ENCODE assay signal across 16 mouse cellular contexts in genomic region chr7:133313115-133313514, GRCm38 (mm10).
DNase-seq lines count a peak whose midpoint lies in the region; ATAC-seq lines count a peak whose summit lies in the region.
"Had no signal": no experiment of that assay in that cellular context is flagged by ENCODE, and none has a peak within 500 bp of the region (broad histone marks: within the 10 kb centered on the region; RNA-seq: fewer than 3 reads in every experiment).

No protein-coding gene starts in this region.

- no peak overlapping the region for H3K4me2 ChIP-seq in forebrain, embryonic 11.5 days (ENCODE audit: low read depth, low read length, severe bottlenecking)
- no peak overlapping the region for H3K4me2 ChIP-seq in midbrain, embryonic 15.5 days
- H3K4me2 ChIP-seq in midbrain, embryonic 16.5 days (ENCODE audit: low read length) = no peak overlapping the region
- no peak overlapping the region for H3K4me2 ChIP-seq in hindbrain, embryonic 13.5 days
- H3K4me2 ChIP-seq: heart, embryonic 15.5 days; liver, embryonic 13.5 days; neural tube, embryonic 12.5 days had no signal

- WGBS in forebrain, embryonic 10.5 days = 39% methylated on average over 5 of the region's 5 CpGs
- WGBS in forebrain, embryonic 11.5 days = 22% methylated on average over 5 of the region's 5 CpGs
- 22% methylated on average over 5 of the region's 5 CpGs for WGBS in midbrain, embryonic 15.5 days
- WGBS in midbrain, embryonic 16.5 days = 20% methylated on average over 5 of the region's 5 CpGs
- WGBS in hindbrain, embryonic 13.5 days = 19% methylated on average over 5 of the region's 5 CpGs

- no peak overlapping the region for H3K4me3 ChIP-seq in forebrain, embryonic 10.5 days
- H3K4me3 ChIP-seq in forebrain, embryonic 11.5 days (ENCODE audit: low read depth, low read length) = no peak overlapping the region
- no peak overlapping the region for H3K4me3 ChIP-seq in midbrain, embryonic 15.5 days
- H3K4me3 ChIP-seq in midbrain, embryonic 16.5 days (ENCODE audit: low read depth, low read length) = no peak overlapping the region
- H3K4me3 ChIP-seq in hindbrain, embryonic 13.5 days = no peak overlapping the region
- H3K4me3 ChIP-seq: heart, embryonic 15.5 days; liver, embryonic 13.5 days; neural tube, embryonic 12.5 days had no signal

- H3K9ac ChIP-seq in forebrain, embryonic 11.5 days (ENCODE audit: low read length) = no peak overlapping the region
- no peak overlapping the region for H3K9ac ChIP-seq in midbrain, embryonic 15.5 days
- no peak overlapping the region for H3K9ac ChIP-seq in midbrain, embryonic 16.5 days (ENCODE audit: low read depth, low read length)
- H3K9ac ChIP-seq in hindbrain, embryonic 13.5 days = no peak overlapping the region
- H3K9ac ChIP-seq: heart, embryonic 15.5 days; liver, embryonic 13.5 days; neural tube, embryonic 12.5 days had no signal

- DNase-seq in forebrain, embryonic 10.5 days (ENCODE audit: extremely low spot score, low spot score) = no peak
- no peak for DNase-seq in forebrain, embryonic 11.5 days (ENCODE audit: low spot score)
- peak; percentile 42 to 57 for DNase-seq in cerebellum, adult 18-20 months
- DNase-seq in gastrocnemius, postnatal 4 days (ENCODE audit: low spot score in 2 of 2) = no peak
- DNase-seq in frontal cortex, postnatal 14 days (ENCODE audit: low spot score in 2 of 2) = no peak
- DNase-seq: heart, adult 11 months; kidney, postnatal 10 days; layer of hippocampus, adult 9-11 months; liver, embryonic 13.5 days; lung, postnatal 10 days; thymus, adult 18-20 months had no signal

- peak overlapping the region; percentile 0; the same call in 1 of the 2 replicates for H3K27ac ChIP-seq in forebrain, embryonic 10.5 days
- no peak overlapping the region for H3K27ac ChIP-seq in forebrain, embryonic 11.5 days (ENCODE audit: low read depth, low read length)
- 0 out of 2 replicates have a peak overlapping the region, but pooled peaks have one; percentile 32 for H3K27ac ChIP-seq in midbrain, embryonic 15.5 days
- no peak overlapping the region for H3K27ac ChIP-seq in midbrain, embryonic 16.5 days (ENCODE audit: low read length)
- H3K27ac ChIP-seq in hindbrain, embryonic 13.5 days = peak overlapping the region; percentile 64
- H3K27ac ChIP-seq: heart, embryonic 15.5 days; liver, embryonic 13.5 days; neural tube, embryonic 12.5 days had no signal

- peaks cover 61% of the 10 kb centered on the region for H3K4me1 ChIP-seq in forebrain, embryonic 10.5 days
- 0 out of 2 replicates have a peak, but pooled peaks cover 5% of the 10 kb centered on the region for H3K4me1 ChIP-seq in forebrain, embryonic 11.5 days (replicated peaks; ENCODE audit: control insufficient read depth, insufficient read depth, low read length)
- H3K4me1 ChIP-seq in midbrain, embryonic 15.5 days = peaks cover 6% of the 10 kb centered on the region; the same call in 1 of the 2 replicates
- H3K4me1 ChIP-seq in midbrain, embryonic 16.5 days (ENCODE audit: control insufficient read depth, insufficient read depth, low read length) = 0 out of 2 replicates have a peak, but pooled peaks cover 3% of the 10 kb centered on the region
- peaks cover 17% of the 10 kb centered on the region for H3K4me1 ChIP-seq in hindbrain, embryonic 13.5 days (replicated peaks)
- H3K4me1 ChIP-seq: liver, embryonic 13.5 days; neural tube, embryonic 12.5 days had no signal

- no peak for ATAC-seq in forebrain, embryonic 11.5 days (replicated peaks; ENCODE audit: low FRiP score)
- no peak for ATAC-seq in midbrain, embryonic 15.5 days (replicated peaks)
- ATAC-seq in midbrain, embryonic 16.5 days = no peak
- no peak for ATAC-seq in hindbrain, embryonic 13.5 days (ENCODE audit: low FRiP score)

- no peaks in the 10 kb centered on the region for H3K9me3 ChIP-seq in forebrain, embryonic 10.5 days
- no peaks in the 10 kb centered on the region for H3K9me3 ChIP-seq in forebrain, embryonic 11.5 days (ENCODE audit: control insufficient read depth, low read length)
- no peaks in the 10 kb centered on the region for H3K9me3 ChIP-seq in midbrain, embryonic 15.5 days
- H3K9me3 ChIP-seq in midbrain, embryonic 16.5 days (replicated peaks; ENCODE audit: control insufficient read depth, low read length, poor library complexity, severe bottlenecking) = no peaks in the 10 kb centered on the region
- no peaks in the 10 kb centered on the region for H3K9me3 ChIP-seq in hindbrain, embryonic 13.5 days
- H3K9me3 ChIP-seq: heart, embryonic 15.5 days; liver, embryonic 13.5 days; neural tube, embryonic 12.5 days had no signal

- H3K27me3 ChIP-seq in forebrain, embryonic 10.5 days (ENCODE audit: poor library complexity, severe bottlenecking) = no peaks in the 10 kb centered on the region
- H3K27me3 ChIP-seq in forebrain, embryonic 11.5 days (ENCODE audit: control insufficient read depth, insufficient read depth, low read length) = no peaks in the 10 kb centered on the region
- no peaks in the 10 kb centered on the region for H3K27me3 ChIP-seq in midbrain, embryonic 15.5 days (replicated peaks)
- H3K27me3 ChIP-seq in midbrain, embryonic 16.5 days (ENCODE audit: control insufficient read depth, insufficient read depth, low read depth, low read length) = no peaks in the 10 kb centered on the region
- H3K27me3 ChIP-seq in hindbrain, embryonic 13.5 days = no peaks in the 10 kb centered on the region
- H3K27me3 ChIP-seq: heart, embryonic 15.5 days; liver, embryonic 13.5 days; neural tube, embryonic 12.5 days had no signal

- no peaks in the 10 kb centered on the region for H3K36me3 ChIP-seq in forebrain, embryonic 10.5 days (replicated peaks)
- H3K36me3 ChIP-seq in forebrain, embryonic 11.5 days (ENCODE audit: control insufficient read depth, insufficient read depth, low read length) = no peaks in the 10 kb centered on the region
- H3K36me3 ChIP-seq in midbrain, embryonic 15.5 days (replicated peaks) = no peaks in the 10 kb centered on the region
- no peaks in the 10 kb centered on the region for H3K36me3 ChIP-seq in midbrain, embryonic 16.5 days (ENCODE audit: control insufficient read depth, insufficient read depth, low read length)
- H3K36me3 ChIP-seq in hindbrain, embryonic 13.5 days = no peaks in the 10 kb centered on the region
- H3K36me3 ChIP-seq: heart, embryonic 15.5 days; liver, embryonic 13.5 days; neural tube, embryonic 12.5 days had no signal

Comparison
In these comparisons a context has a peak if more than half of its experiments do, and no peak if none do; other contexts are left out.
1. H3K27ac ChIP-seq: peak in forebrain, embryonic 10.5 days (single experiment), midbrain, embryonic 15.5 days (single experiment) and hindbrain, embryonic 13.5 days (single experiment); none in forebrain, embryonic 11.5 days (single experiment) and midbrain, embryonic 16.5 days (single experiment).
2. DNase-seq: peak in cerebellum, adult 18-20 months (2 of 2); none in forebrain, embryonic 10.5 days (single experiment), forebrain, embryonic 11.5 days (single experiment), gastrocnemius, postnatal 4 days (0 of 2) and frontal cortex, postnatal 14 days (0 of 2).